Mouse (Mus musculus): ENCODE data around the gene Idh1.
A peak's percentile ranks its signal among the peaks of the same experiment; 100 is the strongest.
"Not testable (repeated sequence)": the region's sequence is repeated elsewhere in the genome, so short reads cannot be mapped to it uniquely, and the experiment has no call there.

Idh1 gene

GRCm38 (mm10) chr1:65186287-65187073, at the start of gene Idh1, which contains the start of gene Pikfyve:
TSS of gene Idh1 (minus strand) at chr1:65186500.
TSS of gene Pikfyve (plus strand) at chr1:65186683.
- DNase-seq, result peak; percentile 97 to 98

GRCm38 (mm10) chr1:65230566-65230965, 44.3 kb upstream of the Idh1 start:
- no peak for DNase-seq

GRCm38 (mm10) chr1:65229768-65230167, 43.5 kb upstream of the Idh1 start:
- not testable (repeated sequence) for DNase-seq

- no peak for DNase-seq
Measured at GRCm38 (mm10) chr1:65227681-65228080, 41.4 kb upstream of the Idh1 start.

GRCm38 (mm10) chr1:65223654-65224053, 37.4 kb upstream of the Idh1 start:
- DNase-seq, result no peak

- DNase-seq, result no peak
Measured at GRCm38 (mm10) chr1:65217972-65218371, 31.7 kb upstream of the Idh1 start.

- DNase-seq, result no peak
Measured at GRCm38 (mm10) chr1:65217567-65217966, 31.3 kb upstream of the Idh1 start.

- DNase-seq, result no peak
Measured at GRCm38 (mm10) chr1:65213214-65213613, 26.9 kb upstream of the Idh1 start.

GRCm38 (mm10) chr1:65204299-65204698, 18.0 kb upstream of the Idh1 start:
- DNase-seq, result no peak

- DNase-seq, result no peak
Measured at GRCm38 (mm10) chr1:65198861-65199260, 12.6 kb upstream of the Idh1 start.

- DNase-seq, result no peak
Measured at GRCm38 (mm10) chr1:65198425-65198824, 12.1 kb upstream of the Idh1 start.

- no peak for DNase-seq
Measured at GRCm38 (mm10) chr1:65193226-65193625, 6.9 kb upstream of the Idh1 start.

GRCm38 (mm10) chr1:65190172-65190571, 3.9 kb upstream of the Idh1 start:
- DNase-seq, result no peak

GRCm38 (mm10) chr1:65187074-65187430, 752 bp upstream of the Idh1 start:
- DNase-seq, result no peak

- DNase-seq, result no peak
Measured at GRCm38 (mm10) chr1:65185524-65186205, 635 bp downstream of the Idh1 start.

GRCm38 (mm10) chr1:65185011-65185410, 1.3 kb downstream of the Idh1 start:
- DNase-seq, result no peak

- DNase-seq, result no peak
Measured at GRCm38 (mm10) chr1:65183994-65184393, 2.3 kb downstream of the Idh1 start.

- no peak for DNase-seq
Measured at GRCm38 (mm10) chr1:65181459-65181858, 4.8 kb downstream of the Idh1 start.

GRCm38 (mm10) chr1:65179634-65180249, 6.6 kb downstream of the Idh1 start:
- peak in 1 of 2 experiments; percentile 79 for DNase-seq

- peak; percentile 97 to 98 for DNase-seq
Measured at GRCm38 (mm10) chr1:65178902-65179432, 7.3 kb downstream of the Idh1 start.

- DNase-seq, result peak; percentile 96 to 97
Measured at GRCm38 (mm10) chr1:65178126-65178901, 8.0 kb downstream of the Idh1 start.

GRCm38 (mm10) chr1:65177452-65177851, 8.8 kb downstream of the Idh1 start:
- DNase-seq, result peak in 1 of 2 experiments; percentile 50

GRCm38 (mm10) chr1:65176912-65177311, 9.4 kb downstream of the Idh1 start:
- DNase-seq, result no peak
